Mouse (Mus musculus) liver, embryonic 12.5 days (tissue): ENCODE data around the gene Mospd1. TPM values are rescaled to one million over a fixed set of nuclear protein-coding genes. Genes with fewer than 3 reads are reported as not detected.

Source experiments
- polyA plus RNA-seq: library from polyadenylated mRNA; unstranded; fragments of >200 nt; fragmentation: Nextera tagmentation; extraction: Ambion mirVana; gene quantifications from 2 replicates; pipeline ENCODE4 v1.2.1, GENCODE M21; 2016

The Mospd1 gene
- polyA plus RNA-seq, 1 experiment from 2014 or later, result 36.5 TPM

Other genes with a start within 250 kb of the Mospd1 start
- gene Plac1, start 130.4 kb downstream of the Mospd1 start, polyA plus RNA-seq, result 2.7 and 3.0 TPM in 2 replicates
- 6.7 and 7.9 TPM in 2 replicates for gene Fam122b, start 100.7 kb downstream of the Mospd1 start, polyA plus RNA-seq
- gene Fam122c, start 97.1 kb downstream of the Mospd1 start, polyA plus RNA-seq, result not detected in 2 replicates
- gene Etd, start 64.4 kb upstream of the Mospd1 start, polyA plus RNA-seq, result not detected in 2 replicates
- gene Rtl8c, start 237.5 kb upstream of the Mospd1 start, polyA plus RNA-seq, result 2.8 and 4.3 TPM in 2 replicates
- not detected in 2 replicates for gene Gm14597, start 238.5 kb upstream of the Mospd1 start, polyA plus RNA-seq